Mouse (Mus musculus) lung, postnatal 14 days (tissue): ENCODE results near the gene Dnah1.
A peak's percentile ranks its signal among the peaks of the same experiment; 100 is the strongest.

Experiments used
- DNase-seq: peaks from one replicate; pipeline ENCODE4 v3.0.0; 2021

The Dnah1 gene

GRCm38 (mm10) chr14:31233070-31233995, 90.4 kb downstream of the Dnah1 start:
- DNase-seq: peak; percentile 64

- no peak for DNase-seq
Observed at GRCm38 (mm10) chr14:31232404-31233069, 91.2 kb downstream of the Dnah1 start.

GRCm38 (mm10) chr14:31230442-31230841, 93.3 kb downstream of the Dnah1 start:
- no peak for DNase-seq

- peak; percentile 67 for DNase-seq
Observed at GRCm38 (mm10) chr14:31228234-31228633, 95.5 kb downstream of the Dnah1 start.

GRCm38 (mm10) chr14:31226978-31227377, 96.7 kb downstream of the Dnah1 start:
- DNase-seq: peak; percentile 55

- DNase-seq: peak; percentile 82
Observed at GRCm38 (mm10) chr14:31217666-31218065, 106.0 kb downstream of the Dnah1 start, which contains the start of gene Sema3g. Gene Sema3g, plus strand, starts transcription at chr14:31217860.

GRCm38 (mm10) chr14:31216846-31217245, 106.8 kb downstream of the Dnah1 start, which contains the start of gene Nisch:
Gene Nisch, minus strand, starts transcription at chr14:31216946.
- no peak for DNase-seq

GRCm38 (mm10) chr14:31215157-31216002, 108.3 kb downstream of the Dnah1 start:
- peak; percentile 83 for DNase-seq

- no peak for DNase-seq
Observed at GRCm38 (mm10) chr14:31214684-31215083, 109.0 kb downstream of the Dnah1 start.

- no peak for DNase-seq
Observed at GRCm38 (mm10) chr14:31213868-31214267, 109.8 kb downstream of the Dnah1 start.

- DNase-seq: no peak
Observed at GRCm38 (mm10) chr14:31212499-31212898, 111.2 kb downstream of the Dnah1 start.

GRCm38 (mm10) chr14:31211854-31212253, 111.8 kb downstream of the Dnah1 start:
- no peak for DNase-seq
